Mouse (Mus musculus) adrenal gland, postnatal 36 days (tissue): Measurements from ENCODE around the gene Uck1. TPM values are rescaled to one million over a fixed set of nuclear protein-coding genes. Genes with fewer than 3 reads are reported as not detected.

Experiments
- DNase-seq, 2 experiments: peaks; one replicate each; pipeline ENCODE4 v3.0.0; 2021; ENCODE audit warnings: mixed read lengths in 1 of 2
- total RNA-seq, 2 experiments: library from RNA; stranded (reverse); gene quantifications; 2 replicates each; pipeline ENCODE4 v1.2.3; 2021

The Uck1 gene
- total RNA-seq, 2 experiments from 2014 or later = 118 to 120 TPM

GRCm38 (mm10) chr2:32219501-32219900 is 40.5 kb downstream of the Uck1 start:
- no peak for DNase-seq

DNA sequence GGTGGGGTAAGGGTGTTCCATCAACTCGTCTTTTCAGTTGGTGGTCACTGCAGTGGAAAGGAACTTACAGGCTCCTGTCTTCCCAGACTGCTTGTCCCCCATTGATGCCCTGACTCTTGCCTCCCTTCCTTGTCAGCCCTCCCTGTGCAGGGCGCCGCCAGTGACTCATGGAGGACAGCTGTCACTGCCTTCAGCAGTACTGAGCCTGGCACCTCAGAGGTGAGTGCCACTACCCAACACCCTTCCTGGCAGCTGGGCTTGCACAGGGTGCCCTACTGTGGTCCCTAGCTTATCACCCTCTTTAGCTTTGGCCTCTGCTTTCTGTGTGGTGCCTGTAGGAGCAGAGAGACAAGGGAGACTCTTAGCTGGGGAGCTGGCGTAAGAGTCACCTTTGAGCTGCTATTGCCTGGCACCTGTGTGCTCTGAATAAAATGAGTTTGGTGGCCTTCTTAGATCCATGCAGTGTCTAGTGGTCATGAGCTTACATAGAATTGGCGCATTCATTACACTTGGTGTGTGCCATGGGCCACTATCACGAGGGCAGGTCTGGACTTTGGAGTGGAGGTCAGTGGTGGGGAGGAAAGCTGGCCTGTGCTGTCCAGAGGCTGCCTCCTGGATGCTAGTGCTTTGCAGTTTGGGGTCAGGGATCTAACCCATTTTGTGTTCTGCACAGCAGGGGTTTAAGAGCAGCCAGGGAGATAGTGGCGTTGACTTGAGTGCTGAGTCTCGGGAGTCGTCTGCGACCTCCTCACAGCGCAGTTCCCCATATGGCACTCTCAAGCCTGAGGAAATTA is 41.2 kb downstream of the Uck1 start:
- DNase-seq = peak; percentile 47 to 60

- peak; percentile 41 to 49 for DNase-seq
These were observed 41.8 kb downstream of the Uck1 start for GRCm38 (mm10) chr2:32218113-32218512.

- DNase-seq = peak; percentile 43 to 55
These were observed 42.3 kb downstream of the Uck1 start for GRCm38 (mm10) chr2:32217656-32218055.

- no peak for DNase-seq
These were observed 43.5 kb downstream of the Uck1 start for GRCm38 (mm10) chr2:32216506-32216905.

GRCm38 (mm10) chr2:32215576-32215975 is 44.4 kb downstream of the Uck1 start:
- DNase-seq = no peak

- DNase-seq = peak in 1 of 2 experiments; percentile 59
These were observed 47.0 kb downstream of the Uck1 start for GRCm38 (mm10) chr2:32213000-32213399.

- DNase-seq = no peak
These were observed 48.3 kb downstream of the Uck1 start for GRCm38 (mm10) chr2:32211689-32212088.

DNA sequence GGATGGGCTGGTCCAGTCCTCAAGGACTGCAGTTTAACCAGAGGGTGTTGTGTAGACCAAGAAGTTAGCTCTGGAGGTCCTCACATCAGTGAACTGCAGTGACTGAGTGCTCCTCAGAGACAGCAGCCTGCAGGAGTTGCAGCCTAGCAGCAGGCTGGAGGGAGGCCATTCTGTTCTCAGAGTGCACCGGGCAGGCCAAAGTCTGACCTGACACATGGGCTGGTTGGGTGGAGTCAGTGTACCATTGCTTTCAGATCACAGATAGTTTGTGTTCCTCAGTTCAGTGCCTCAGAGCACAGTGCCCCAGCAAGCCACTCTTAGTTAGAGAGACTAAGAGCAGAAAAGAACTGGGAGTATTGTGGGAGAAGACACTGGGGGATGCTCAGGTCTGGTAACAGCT is 52.3 kb downstream of the Uck1 start:
- DNase-seq = no peak

Other genes with a start within 250 kb of the Uck1 start
- gene Fam78a, start 175.3 kb downstream of the Uck1 start, total RNA-seq = 1 to 10 TPM in 1 of 2 experiments, under 1 TPM in 1; 0.89 to 4.2 TPM
- gene Plpp7, start 164.6 kb downstream of the Uck1 start, total RNA-seq = 1 to 10 TPM; 3.5 to 5.3 TPM
- 100 to 1,000 TPM in 1 of 2 experiments, 10 to 100 TPM in 1; 99.3 to 119 TPM for gene Prrc2b, start 109.1 kb downstream of the Uck1 start, total RNA-seq
- gene Pomt1, start 23.6 kb downstream of the Uck1 start, total RNA-seq = 10 to 100 TPM; 32.2 to 37.5 TPM
- gene Golga2, start 27.2 kb upstream of the Uck1 start, total RNA-seq = 10 to 100 TPM; 73.0 to 74.2 TPM
- 100 to 1,000 TPM; 289 to 304 TPM for gene Swi5, start 27.9 kb upstream of the Uck1 start, total RNA-seq
- gene Ciz1, start 92.2 kb upstream of the Uck1 start, total RNA-seq = 10 to 100 TPM; 59.8 to 66.2 TPM
- gene Dnm1, start 93.2 kb upstream of the Uck1 start, total RNA-seq = 10 to 100 TPM; 14.8 to 20.3 TPM
- 100 to 1,000 TPM; 175 to 184 TPM for gene 1110008P14Rik, start 121.8 kb upstream of the Uck1 start, total RNA-seq
- gene Lcn2, start 128.1 kb upstream of the Uck1 start, total RNA-seq = 1 to 10 TPM; 1.1 to 3.9 TPM
- gene Ptges2, start 135.7 kb upstream of the Uck1 start, total RNA-seq = 10 to 100 TPM; 58.2 to 58.7 TPM
- 1 to 10 TPM; 4.3 to 5.2 TPM for gene Naif1, start 190.3 kb upstream of the Uck1 start, total RNA-seq
- 10 to 100 TPM; 78.8 to 99.7 TPM for gene Slc25a25, start 191.3 kb upstream of the Uck1 start, total RNA-seq